Mouse (Mus musculus) fibroblast of lung, adult 2 months (primary cell): Measurements from ENCODE around the gene Man2a2.
A peak's percentile ranks its signal among the peaks of the same experiment; 100 is the strongest.
"Not testable (repeated sequence)": the region's sequence is repeated elsewhere in the genome, so short reads cannot be mapped to it uniquely, and the experiment has no call there.

Experiments used
- DNase-seq: peaks from one replicate; pipeline ENCODE4 v3.0.0-alpha.2; 2011; ENCODE audit warnings: low read depth

Man2a2 gene

GRCm38 (mm10) chr7:80336932-80337331 is 34.2 kb downstream of the Man2a2 start:
- no peak for DNase-seq

GRCm38 (mm10) chr7:80334848-80335247 is 36.3 kb downstream of the Man2a2 start:
- DNase-seq, result no peak

GRCm38 (mm10) chr7:80331433-80331832 is 39.7 kb downstream of the Man2a2 start:
- DNase-seq, result no peak

- no peak for DNase-seq
Measured at GRCm38 (mm10) chr7:80330278-80330677, 40.9 kb downstream of the Man2a2 start.

- no peak for DNase-seq
Measured at GRCm38 (mm10) chr7:80326076-80326475, 45.1 kb downstream of the Man2a2 start.

- no peak for DNase-seq
Measured at GRCm38 (mm10) chr7:80325292-80325868, 45.8 kb downstream of the Man2a2 start.

- DNase-seq, result not testable (repeated sequence)
Measured at GRCm38 (mm10) chr7:80324816-80325119, 46.4 kb downstream of the Man2a2 start.

GRCm38 (mm10) chr7:80324043-80324815 is 46.9 kb downstream of the Man2a2 start, which contains the start of gene Rccd1:
Rccd1 (minus strand) TSS chr7:80324454.
- peak; percentile 95 for DNase-seq

- no peak for DNase-seq
Measured at GRCm38 (mm10) chr7:80323336-80323735, 47.8 kb downstream of the Man2a2 start.

- DNase-seq, result no peak
Measured at GRCm38 (mm10) chr7:80319846-80320496, 51.2 kb downstream of the Man2a2 start.

GRCm38 (mm10) chr7:80318670-80319069 is 52.5 kb downstream of the Man2a2 start:
- no peak for DNase-seq

- no peak for DNase-seq
Measured at GRCm38 (mm10) chr7:80317439-80318115, 53.6 kb downstream of the Man2a2 start.

- no peak for DNase-seq
Measured at GRCm38 (mm10) chr7:80315733-80316132, 55.4 kb downstream of the Man2a2 start.

GRCm38 (mm10) chr7:80310771-80311170 is 60.4 kb downstream of the Man2a2 start:
- no peak for DNase-seq

GRCm38 (mm10) chr7:80307766-80308165 is 63.4 kb downstream of the Man2a2 start:
- no peak for DNase-seq

- no peak for DNase-seq
Measured at GRCm38 (mm10) chr7:80301522-80301921, 69.7 kb downstream of the Man2a2 start.

- no peak for DNase-seq
Measured at GRCm38 (mm10) chr7:80299568-80299967, 71.6 kb downstream of the Man2a2 start.
